Mouse (Mus musculus) spleen, adult 2 months (tissue): ENCODE data around the gene Stn1.

ENCODE experiments used
- CTCF ChIP-seq: fragments of 200-500 bp; IDR thresholded peaks from 2 replicates; pipeline ENCODE4 v1.5.1; 2011; ENCODE audit warnings: mild to moderate bottlenecking, inconsistent platforms; ENCODE audit not compliant: insufficient read depth, insufficient read length, insufficient replicate concordance; ENCODE audit errors: extremely low read depth
- POLR2A ChIP-seq: fragments of 200-500 bp; IDR thresholded peaks from 2 replicates; pipeline ENCODE4 v1.6.1; 2011; ENCODE audit warnings: low read depth, low read length, inconsistent platforms

DNA sequence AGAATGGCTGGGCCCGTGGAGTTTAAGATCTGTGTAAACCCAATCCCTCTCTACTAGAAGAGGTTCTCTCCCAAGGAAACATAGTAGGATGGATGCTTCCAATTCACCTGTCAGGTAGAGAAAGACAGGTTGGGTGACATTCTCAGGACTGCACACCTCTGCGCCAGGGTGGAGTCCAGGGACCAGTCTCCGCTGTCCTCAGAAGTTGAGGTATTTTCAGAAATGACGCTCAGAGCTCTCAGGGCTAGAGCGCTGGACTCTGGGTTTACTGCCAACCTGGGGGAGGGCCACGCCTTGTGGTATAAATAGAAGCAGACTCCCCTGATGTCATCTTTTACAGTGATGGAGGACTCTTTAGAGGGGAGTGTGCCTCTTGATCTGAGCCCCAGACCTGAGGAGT lies 572 bp upstream of the Stn1 start:
- TF ChIP-seq CTCF (no peak), POLR2A (no peak)
